Mouse (Mus musculus): Measurements from ENCODE around the gene Hadhb.
"Not testable (repeated sequence)": the region's sequence is repeated elsewhere in the genome, so short reads cannot be mapped to it uniquely, and the experiment has no call there.

Hadhb gene

GRCm38 (mm10) chr5:30187687-30188485 is 32.8 kb downstream of the Hadhb start:
- no peak for DNase-seq

- no peak for DNase-seq
Measured at GRCm38 (mm10) chr5:30192452-30192851, 37.4 kb downstream of the Hadhb start.

- DNase-seq: no peak
Measured at GRCm38 (mm10) chr5:30195340-30195739, 40.3 kb downstream of the Hadhb start.

- DNase-seq: no peak
Measured at GRCm38 (mm10) chr5:30198257-30198656, 43.2 kb downstream of the Hadhb start.

GRCm38 (mm10) chr5:30201521-30201920 is 46.5 kb downstream of the Hadhb start:
- DNase-seq: peak; percentile 9

- no peak for DNase-seq
Measured at GRCm38 (mm10) chr5:30202221-30202620, 47.2 kb downstream of the Hadhb start.

GRCm38 (mm10) chr5:30203216-30203885 is 48.3 kb downstream of the Hadhb start:
- DNase-seq: no peak

GRCm38 (mm10) chr5:30204441-30204840 is 49.4 kb downstream of the Hadhb start:
- no peak for DNase-seq

GRCm38 (mm10) chr5:30205034-30205433 is 50.0 kb downstream of the Hadhb start:
- no peak for DNase-seq

- no peak for DNase-seq
Measured at GRCm38 (mm10) chr5:30205493-30205892, 50.4 kb downstream of the Hadhb start, which contains the start of gene Adgrf3. Gene Adgrf3, minus strand, starts transcription at chr5:30205722.

GRCm38 (mm10) chr5:30207276-30207675 is 52.2 kb downstream of the Hadhb start:
- DNase-seq: no peak

- DNase-seq: not testable (repeated sequence)
Measured at GRCm38 (mm10) chr5:30210758-30211157, 55.7 kb downstream of the Hadhb start.

- DNase-seq: peak; percentile 63
Measured at GRCm38 (mm10) chr5:30214889-30215288, 59.8 kb downstream of the Hadhb start.

GRCm38 (mm10) chr5:30215970-30216369 is 60.9 kb downstream of the Hadhb start:
- DNase-seq: no peak

GRCm38 (mm10) chr5:30219715-30220114 is 64.7 kb downstream of the Hadhb start:
- no peak for DNase-seq

- no peak for DNase-seq
Measured at GRCm38 (mm10) chr5:30220666-30221065, 65.6 kb downstream of the Hadhb start.

- no peak for DNase-seq
Measured at GRCm38 (mm10) chr5:30222681-30223080, 67.6 kb downstream of the Hadhb start.

GRCm38 (mm10) chr5:30230901-30231300 is 75.9 kb downstream of the Hadhb start:
- peak; percentile 18 for DNase-seq

- DNase-seq: no peak
Measured at GRCm38 (mm10) chr5:30231891-30232270, 76.8 kb downstream of the Hadhb start.

- peak; percentile 100 for DNase-seq
Measured at GRCm38 (mm10) chr5:30232271-30232971, 77.4 kb downstream of the Hadhb start, which contains the start of gene Selenoi. Gene Selenoi, plus strand, starts transcription at chr5:30232581.

- peak; percentile 19 for DNase-seq
Measured at GRCm38 (mm10) chr5:30233042-30233441, 78.0 kb downstream of the Hadhb start.

- DNase-seq: no peak
Measured at GRCm38 (mm10) chr5:30233979-30234378, 78.9 kb downstream of the Hadhb start.

All from cerebellum, adult 8-10 months (tissue).